Mouse (Mus musculus) heart, embryonic 14.5 days (tissue): ENCODE data around the gene Tmem131. TPM values are rescaled to one million over a fixed set of nuclear protein-coding genes. Genes with fewer than 3 reads are reported as not detected.
A peak's percentile ranks its signal among the peaks of the same experiment; 100 is the strongest.

Experiments
- ATAC-seq: fragments of 200-750 bp; cut with Nextera tagmentation; 2 replicates; pipeline ENCODE4 v1.8.0; 2017; ENCODE audit warnings: low read depth, moderate TSS enrichment; ENCODE audit not compliant: insufficient number of reproducible peaks, insufficient read depth, low FRiP score
- H3K27ac ChIP-seq, 2 experiments: fragments of 200-500 bp in 1 of 2; fragments of 300-500 bp in 1 of 2; sonication (generic) in 1 of 2; replicated peaks in 1 of 2; 2 replicates each; pipeline ENCODE4 v1.5.1; 2012 to 2014; ENCODE audit warnings: low read depth in 2 of 2, low read length in 2 of 2, control low read depth in 1 of 2, mild to moderate bottlenecking in 1 of 2, mixed read lengths in 1 of 2; ENCODE audit not compliant: control insufficient read depth in 1 of 2, insufficient read depth in 1 of 2
- H3K27me3 ChIP-seq: fragments of 300-500 bp; sonication (generic); 2 replicates; pipeline ENCODE4 v1.6.1; 2014; ENCODE audit warnings: mild to moderate bottlenecking, low read length, control low read depth; ENCODE audit not compliant: control insufficient read depth, insufficient read depth
- H3K36me3 ChIP-seq: fragments of 300-500 bp; sonication (generic); 2 replicates; pipeline ENCODE4 v1.6.1; 2014; ENCODE audit warnings: mild to moderate bottlenecking, control low read depth, low read length, mixed read lengths; ENCODE audit not compliant: control insufficient read depth, insufficient read depth
- H3K4me1 ChIP-seq, 2 experiments: fragments of 200-500 bp in 1 of 2; fragments of 300-500 bp in 1 of 2; sonication (generic) in 1 of 2; 2 replicates each; pipeline ENCODE4 v1.6.1; 2012 to 2014; ENCODE audit warnings: low read length in 2 of 2, control low read depth in 1 of 2, mixed read lengths in 1 of 2; ENCODE audit not compliant: control insufficient read depth in 2 of 2, insufficient read depth in 2 of 2
- H3K4me2 ChIP-seq: fragments of 300-500 bp; sonication (generic); 2 replicates; pipeline ENCODE4 v1.6.1; 2014; ENCODE audit warnings: mild to moderate bottlenecking, low read length
- H3K4me3 ChIP-seq, 2 experiments: fragments of 200-500 bp in 1 of 2; fragments of 300-500 bp in 1 of 2; sonication (generic) in 1 of 2; 2 replicates each; pipeline ENCODE4 v1.5.1; 2012 to 2014; ENCODE audit warnings: low read length in 2 of 2, mild to moderate bottlenecking in 2 of 2, control low read depth in 1 of 2, low read depth in 1 of 2, moderate library complexity in 1 of 2; ENCODE audit not compliant: control insufficient read depth in 1 of 2, insufficient read depth in 1 of 2
- H3K9ac ChIP-seq: fragments of 300-500 bp; sonication (generic); 2 replicates; pipeline ENCODE4 v1.6.1; 2014; ENCODE audit warnings: mild to moderate bottlenecking, low read length
- H3K9me3 ChIP-seq: fragments of 300-500 bp; sonication (generic); 2 replicates; pipeline ENCODE4 v1.6.1; 2016; ENCODE audit warnings: low read length, control low read depth; ENCODE audit not compliant: control insufficient read depth
- WGBS: fragments of 180-500 bp; shearing (Covaris S2); extraction: QIAGEN DNeasy Blood & Tissue Kit; methylation state at CpG from one replicate; pipeline ENCODE4 v1.1.7; 2014; 5-methylcytosine and 5-hydroxymethylcytosine counted together
- polyA plus RNA-seq: library from polyadenylated mRNA; unstranded; fragments of >200 nt; fragmentation: Nextera tagmentation; extraction: Ambion mirVana; gene quantifications from 2 replicates; pipeline ENCODE4 v1.2.1, GENCODE M21; 2014

Tmem131 gene
- polyA plus RNA-seq, 1 experiment from 2014 or later: 10.0 TPM

GRCm38 (mm10) chr1:36879154-36879553, 64.3 kb downstream of the Tmem131 start:
- ATAC-seq: no peak
- Histone ChIP-seq H3K9ac (no peak overlapping the region), H3K4me3 (no peak overlapping the region), H3K36me3 (peaks cover 18% of the 10 kb centered on the region), H3K4me2 (no peak overlapping the region), H3K27ac (no peak overlapping the region), H3K4me1 (peaks cover 0 to 17% of the 10 kb centered on the region in 2 experiments; a peak in 2 of 4 replicates), H3K9me3 (no peaks in the 10 kb centered on the region), H3K27me3 (no peaks in the 10 kb centered on the region)
- WGBS: 31% methylated on average over 1 of the region's 1 CpGs

GRCm38 (mm10) chr1:36877126-36877525, 66.3 kb downstream of the Tmem131 start:
- Histone ChIP-seq H3K4me2 (no peak overlapping the region), H3K36me3 (peaks cover 21% of the 10 kb centered on the region), H3K27me3 (no peaks in the 10 kb centered on the region), H3K9me3 (no peaks in the 10 kb centered on the region), H3K4me1 (peaks cover 0 to 3% of the 10 kb centered on the region in 2 experiments; a peak in 1 of 4 replicates), H3K27ac (no peak overlapping the region), H3K9ac (no peak overlapping the region), H3K4me3 (no peak overlapping the region)
- ATAC-seq: no peak
- WGBS: 36% methylated on average over 1 of the region's 1 CpGs

GRCm38 (mm10) chr1:36874874-36875561, 68.4 kb downstream of the Tmem131 start:
- H3K27me3 ChIP-seq: no peaks in the 10 kb centered on the region
- peaks cover 0 to 6% of the 10 kb centered on the region in 2 experiments; a peak in 1 of 4 replicates for H3K4me1 ChIP-seq
- no peak for ATAC-seq
- no peak overlapping the region for H3K4me2 ChIP-seq
- H3K36me3 ChIP-seq: peaks cover 18% of the 10 kb centered on the region
- H3K4me3 ChIP-seq: no peak overlapping the region
- H3K27ac ChIP-seq: no peak overlapping the region
- no peaks in the 10 kb centered on the region for H3K9me3 ChIP-seq
- H3K9ac ChIP-seq: no peak overlapping the region
- 79% methylated on average over 8 of the region's 8 CpGs for WGBS

GRCm38 (mm10) chr1:36871238-36871637, 72.2 kb downstream of the Tmem131 start:
- Histone ChIP-seq H3K9me3 (no peaks in the 10 kb centered on the region), H3K36me3 (peaks cover 23% of the 10 kb centered on the region), H3K4me1 (peaks cover 0 to 6% of the 10 kb centered on the region in 2 experiments; a peak in 1 of 4 replicates), H3K27me3 (no peaks in the 10 kb centered on the region), H3K4me2 (no peak overlapping the region), H3K4me3 (no peak overlapping the region), H3K9ac (no peak overlapping the region), H3K27ac (no peak overlapping the region)
- WGBS: 38% methylated on average over 4 of the region's 4 CpGs
- ATAC-seq: no peak

GRCm38 (mm10) chr1:36870518-36870917, 72.9 kb downstream of the Tmem131 start:
- H3K9me3 ChIP-seq: no peaks in the 10 kb centered on the region
- ATAC-seq: no peak
- H3K4me1 ChIP-seq: peaks cover 0 to 6% of the 10 kb centered on the region in 2 experiments; a peak in 1 of 4 replicates
- H3K4me2 ChIP-seq: no peak overlapping the region
- no peak overlapping the region for H3K9ac ChIP-seq
- no peak overlapping the region for H3K27ac ChIP-seq
- peaks cover 23% of the 10 kb centered on the region for H3K36me3 ChIP-seq
- H3K4me3 ChIP-seq: no peak overlapping the region
- H3K27me3 ChIP-seq: no peaks in the 10 kb centered on the region
- WGBS: 63% methylated on average over 1 of the region's 1 CpGs

- H3K4me3 ChIP-seq: no peak overlapping the region
- no peaks in the 10 kb centered on the region for H3K9me3 ChIP-seq
- H3K36me3 ChIP-seq: peaks cover 11% of the 10 kb centered on the region; the same call in 1 of the 2 replicates
- 75% methylated on average over 3 of the region's 3 CpGs for WGBS
- no peaks in the 10 kb centered on the region for H3K27me3 ChIP-seq
- ATAC-seq: no peak
- H3K9ac ChIP-seq: no peak overlapping the region
- no peak overlapping the region for H3K4me2 ChIP-seq
- H3K4me1 ChIP-seq: peaks cover 15 to 30% of the 10 kb centered on the region in 2 experiments
- no peak overlapping the region for H3K27ac ChIP-seq
These were observed 78.7 kb downstream of the Tmem131 start for GRCm38 (mm10) chr1:36864757-36865156.

GRCm38 (mm10) chr1:36861775-36862174, 81.7 kb downstream of the Tmem131 start:
- H3K9ac ChIP-seq: no peak overlapping the region
- 48% methylated on average over 2 of the region's 2 CpGs for WGBS
- H3K27ac ChIP-seq: peak overlapping the region; percentile 63 to 71
- H3K4me2 ChIP-seq: no peak overlapping the region
- no peaks in the 10 kb centered on the region for H3K9me3 ChIP-seq
- no peak overlapping the region for H3K4me3 ChIP-seq
- H3K4me1 ChIP-seq: peaks cover 17 to 38% of the 10 kb centered on the region in 2 experiments
- ATAC-seq: 0 out of 2 replicates have a peak, but pooled peaks have one; percentile 46
- no peaks in the 10 kb centered on the region for H3K27me3 ChIP-seq
- H3K36me3 ChIP-seq: no peaks in the 10 kb centered on the region
